Mouse (Mus musculus): Measurements from ENCODE around the gene Gm11213. TPM values are rescaled to one million over a fixed set of nuclear protein-coding genes. Genes with fewer than 3 reads are reported as not detected.

Gene Gm11213
- polyA plus RNA-seq, 1 experiment from 2014 or later: not detected

DNA sequence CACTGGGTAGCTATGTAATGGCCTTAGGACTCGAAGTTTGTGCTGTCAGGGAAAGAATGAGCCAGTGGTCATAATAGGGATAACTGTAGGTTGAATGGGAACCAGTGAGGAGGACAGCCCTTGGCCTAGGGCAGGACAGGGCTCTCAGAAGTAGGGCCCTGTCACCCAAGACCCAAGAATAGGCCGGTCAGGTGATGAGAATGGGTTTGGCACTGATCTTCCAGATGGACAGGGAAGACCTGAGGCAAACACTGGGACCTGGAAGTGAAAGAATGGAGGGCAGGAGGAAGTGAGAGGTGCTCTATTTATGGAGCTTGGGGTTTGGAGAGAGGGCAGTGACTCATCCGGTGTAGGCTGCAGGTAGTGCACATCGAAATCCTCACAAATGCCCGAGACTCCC is 48.4 kb downstream of the Gm11213 start:
- H3K4me2 ChIP-seq (replicated peaks): 0 out of 2 replicates have a peak overlapping the region, but pooled peaks have one; percentile 82
- H3K9ac ChIP-seq: no peak overlapping the region
- ATAC-seq: no peak
- 65% methylated on average over 5 of the region's 5 CpGs for WGBS
- H3K4me3 ChIP-seq (replicated peaks): no peak overlapping the region
- peak overlapping the region; percentile 11; the same call in 1 of the 2 replicates for H3K27ac ChIP-seq
- H3K9me3 ChIP-seq: no peaks in the 10 kb centered on the region
- H3K27me3 ChIP-seq (replicated peaks): no peaks in the 10 kb centered on the region
- H3K36me3 ChIP-seq: peaks cover 11% of the 10 kb centered on the region; the same call in 1 of the 2 replicates
- H3K4me1 ChIP-seq (replicated peaks): peaks cover 40% of the 10 kb centered on the region

DNA sequence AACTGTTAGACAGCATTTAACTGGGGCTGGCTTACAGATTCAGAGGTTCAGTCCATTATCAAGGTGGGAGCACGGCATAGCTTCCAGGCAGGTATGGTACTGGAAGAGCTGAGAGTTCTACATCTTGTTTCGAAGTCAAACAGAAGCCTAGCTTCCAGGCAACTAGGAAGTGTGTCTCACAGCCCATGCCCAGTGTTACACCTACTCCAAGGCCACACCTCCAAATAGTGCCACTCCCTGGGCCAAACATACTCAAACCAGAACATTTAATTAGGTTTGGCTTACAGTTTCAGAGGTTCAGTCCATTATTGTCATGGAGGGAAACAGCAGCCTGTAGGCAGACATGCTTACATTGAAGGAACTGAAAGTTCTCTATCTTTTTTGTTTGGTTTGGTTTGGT is 50.0 kb downstream of the Gm11213 start:
- Histone ChIP-seq H3K4me2 (replicated peaks) (no peak overlapping the region), H3K27ac (no peak overlapping the region), H3K4me1 (replicated peaks) (peaks cover 28% of the 10 kb centered on the region; the same call in 1 of the 2 replicates), H3K9ac (no peak overlapping the region), H3K36me3 (peaks cover 21% of the 10 kb centered on the region; the same call in 1 of the 2 replicates), H3K4me3 (replicated peaks) (no peak overlapping the region), H3K27me3 (replicated peaks) (no peaks in the 10 kb centered on the region), H3K9me3 (no peaks in the 10 kb centered on the region)
- 86% methylated on average over 2 of the region's 2 CpGs for whole genome bisulfite sequencing
- ATAC-seq: no peak

DNA sequence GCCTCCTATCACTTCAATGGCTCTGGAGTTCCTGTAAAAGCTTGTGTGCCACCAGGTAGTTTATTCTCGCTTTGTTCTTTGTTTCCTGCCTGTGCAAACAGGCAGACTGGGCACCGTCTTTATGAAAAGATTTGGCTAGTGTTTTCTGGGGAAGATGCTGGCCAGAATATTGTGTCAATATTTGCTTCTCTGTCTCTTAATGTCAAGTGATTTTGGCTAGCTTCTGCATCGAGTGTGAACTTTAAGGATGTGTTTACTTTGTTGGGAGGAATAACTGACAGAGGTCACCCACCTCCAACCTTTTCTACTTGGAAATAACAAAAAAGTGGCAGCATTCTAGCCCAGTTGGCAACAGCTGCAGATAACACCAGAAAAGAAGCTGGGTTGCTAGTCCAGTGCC is 50.4 kb downstream of the Gm11213 start:
- no peak overlapping the region for H3K4me3 ChIP-seq (replicated peaks)
- ATAC-seq: no peak
- peaks cover 22% of the 10 kb centered on the region; the same call in 1 of the 2 replicates for H3K36me3 ChIP-seq

DNA sequence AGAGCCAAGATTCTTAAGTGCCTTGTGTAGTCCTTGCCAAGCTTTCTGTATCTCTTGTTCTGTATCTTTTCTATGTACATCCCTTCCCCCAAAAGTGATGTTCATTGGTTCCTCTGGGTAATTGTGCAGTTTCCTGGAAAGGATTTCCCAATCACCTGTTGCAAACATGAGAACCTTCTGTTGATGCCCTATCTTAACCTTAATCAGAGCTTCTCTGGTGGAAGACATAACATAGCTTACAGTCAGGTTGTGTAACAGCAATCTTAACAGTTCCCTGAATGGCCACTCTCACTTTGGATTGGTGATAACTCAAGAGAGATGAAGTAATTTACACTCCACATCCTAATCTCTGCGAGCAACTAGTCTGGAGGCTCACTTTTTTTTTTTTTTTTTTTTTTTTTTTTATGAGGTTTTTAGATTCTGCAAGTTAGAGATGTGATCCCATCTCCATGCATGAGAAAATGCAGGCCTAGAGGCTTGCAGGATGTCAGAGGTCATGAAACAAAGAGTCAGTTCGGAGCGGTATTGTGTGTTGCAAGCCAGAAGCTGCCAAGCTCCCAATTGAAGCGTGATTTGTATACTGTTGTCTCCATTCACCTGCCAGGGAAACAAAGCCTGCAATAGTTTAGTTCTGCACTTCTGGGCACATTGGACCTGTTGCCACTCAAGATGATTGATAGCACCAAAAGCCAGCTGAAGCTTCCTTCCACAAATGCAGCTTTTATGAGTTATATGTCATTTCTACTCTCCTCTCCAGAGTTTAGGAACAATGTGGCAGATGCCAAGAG is 51.1 kb downstream of the Gm11213 start:
- Histone ChIP-seq H3K27ac (no peak overlapping the region), H3K27me3 (replicated peaks) (no peaks in the 10 kb centered on the region), H3K9me3 (no peaks in the 10 kb centered on the region), H3K4me1 (replicated peaks) (peaks cover 17% of the 10 kb centered on the region; the same call in 1 of the 2 replicates), H3K9ac (no peak overlapping the region), H3K4me2 (replicated peaks) (no peak overlapping the region), H3K36me3 (peaks cover 26% of the 10 kb centered on the region), H3K4me3 (replicated peaks) (no peak overlapping the region)
- ATAC-seq: no peak
- 61% methylated on average over 4 of the region's 4 CpGs for WGBS

More for the DNA sequence above, 50.4 kb downstream of the Gm11213 start:
- H3K4me1 ChIP-seq (replicated peaks): peaks cover 23% of the 10 kb centered on the region; the same call in 1 of the 2 replicates
- H3K9ac ChIP-seq: no peak overlapping the region
- H3K27ac ChIP-seq: no peak overlapping the region
- H3K4me2 ChIP-seq (replicated peaks): no peak overlapping the region
- H3K9me3 ChIP-seq: no peaks in the 10 kb centered on the region
- H3K27me3 ChIP-seq (replicated peaks): no peaks in the 10 kb centered on the region
- 39% methylated on average over 3 of the region's 3 CpGs for WGBS

DNA sequence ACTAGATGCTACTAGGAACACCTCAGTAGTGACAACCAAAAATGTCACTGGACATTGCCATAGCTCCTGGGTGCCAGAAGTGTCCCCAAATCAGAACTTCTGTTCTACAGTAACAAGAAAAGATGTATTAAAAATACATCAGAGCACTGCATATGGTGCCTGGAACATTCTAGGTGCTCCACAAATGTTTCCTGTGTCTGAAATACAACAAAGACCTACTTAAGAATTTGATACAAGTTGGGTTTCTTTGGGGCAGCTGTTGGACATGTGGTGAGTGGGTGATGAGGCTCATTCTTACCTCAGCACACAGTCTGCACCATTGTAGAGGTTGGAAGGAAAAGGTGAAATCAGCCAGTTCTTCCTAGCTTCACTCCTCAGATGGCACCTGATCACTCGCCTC is 52.2 kb downstream of the Gm11213 start:
- H3K36me3 ChIP-seq: peaks cover 29% of the 10 kb centered on the region
- no peaks in the 10 kb centered on the region for H3K9me3 ChIP-seq
- H3K27ac ChIP-seq: no peak overlapping the region
- no peak overlapping the region for H3K4me2 ChIP-seq (replicated peaks)
- H3K9ac ChIP-seq: no peak overlapping the region
- 97% methylated on average over 1 of the region's 1 CpGs for WGBS
- ATAC-seq: no peak
- no peak overlapping the region for H3K4me3 ChIP-seq (replicated peaks)
- H3K4me1 ChIP-seq (replicated peaks): peaks cover 16% of the 10 kb centered on the region; the same call in 1 of the 2 replicates
- H3K27me3 ChIP-seq (replicated peaks): no peaks in the 10 kb centered on the region

DNA sequence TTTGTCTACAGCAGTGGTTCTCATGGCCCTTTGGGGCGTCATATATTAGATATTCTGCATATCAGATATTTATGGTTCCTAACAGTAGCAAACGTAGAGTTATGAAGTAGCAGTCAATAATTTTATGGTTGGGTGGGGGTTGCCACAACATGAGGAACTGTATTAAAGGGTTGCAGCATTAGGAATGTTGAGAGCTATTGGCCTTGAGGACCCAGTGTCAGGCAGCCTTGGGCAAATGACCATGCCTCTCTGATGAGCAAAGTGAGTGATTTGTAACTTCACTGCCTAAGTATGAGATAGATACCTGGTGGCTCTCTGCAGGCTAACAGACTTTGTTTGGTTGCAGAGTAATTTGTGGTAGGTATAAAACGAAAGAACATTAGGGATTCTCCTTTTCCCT is 54.2 kb downstream of the Gm11213 start:
- H3K9me3 ChIP-seq: no peaks in the 10 kb centered on the region

DNA sequence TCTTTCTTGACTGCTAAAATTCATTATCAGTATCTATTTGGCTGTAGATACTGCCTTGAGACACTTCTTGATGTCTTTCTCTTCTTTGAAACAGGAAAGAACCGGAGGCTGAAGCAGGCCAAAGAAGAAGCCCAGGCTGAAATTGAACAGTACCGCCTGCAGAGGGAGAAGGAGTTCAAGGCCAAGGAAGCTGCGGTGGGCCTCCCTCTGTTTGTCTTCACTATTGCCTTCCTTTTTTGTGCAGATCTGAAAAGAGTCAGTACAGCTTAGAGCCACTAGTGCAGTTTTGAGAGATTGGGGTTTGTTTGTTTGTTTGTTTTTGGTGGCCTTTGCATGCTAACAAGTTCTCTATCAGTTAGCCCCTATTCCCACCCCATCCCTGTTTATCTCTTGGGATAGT is 56.6 kb downstream of the Gm11213 start:
- 70% methylated on average over 3 of the region's 3 CpGs for WGBS
- no peak for ATAC-seq
- Histone ChIP-seq H3K36me3 (peaks cover 29% of the 10 kb centered on the region), H3K4me3 (replicated peaks) (no peak overlapping the region), H3K9me3 (no peaks in the 10 kb centered on the region), H3K9ac (no peak overlapping the region), H3K27me3 (replicated peaks) (no peaks in the 10 kb centered on the region), H3K4me2 (replicated peaks) (no peak overlapping the region), H3K27ac (no peak overlapping the region), H3K4me1 (replicated peaks) (peaks cover 15% of the 10 kb centered on the region)

More for the DNA sequence above, 54.2 kb downstream of the Gm11213 start:
- 93% methylated on average over 3 of the region's 3 CpGs for WGBS
- peaks cover 7% of the 10 kb centered on the region for H3K4me1 ChIP-seq (replicated peaks)
- no peak overlapping the region for H3K4me3 ChIP-seq (replicated peaks)
- H3K27ac ChIP-seq: no peak overlapping the region
- no peaks in the 10 kb centered on the region for H3K27me3 ChIP-seq (replicated peaks)
- no peak overlapping the region for H3K9ac ChIP-seq
- no peak overlapping the region for H3K4me2 ChIP-seq (replicated peaks)
- peaks cover 29% of the 10 kb centered on the region for H3K36me3 ChIP-seq
- ATAC-seq: no peak

DNA sequence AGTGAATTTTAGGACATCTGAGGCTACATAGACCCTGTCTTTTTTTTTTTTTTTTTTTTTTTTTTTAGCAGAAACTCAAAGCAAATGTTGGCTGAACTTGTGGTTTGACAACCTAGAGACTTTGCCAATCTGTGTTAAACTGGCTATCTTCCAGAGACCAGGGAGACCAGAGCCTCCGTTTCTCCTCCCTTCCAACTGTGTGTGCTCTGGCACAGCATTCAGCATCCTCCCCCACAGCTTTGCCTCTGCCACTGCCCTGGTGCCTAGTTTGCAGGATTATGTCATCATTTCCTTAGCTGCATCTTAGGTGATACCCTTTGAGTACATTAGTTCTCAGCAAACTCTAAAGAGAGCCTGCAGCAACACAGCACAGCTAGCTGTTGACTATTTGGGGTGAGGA is 57.3 kb downstream of the Gm11213 start:
- 67% methylated on average over 1 of the region's 1 CpGs for WGBS
- Histone ChIP-seq H3K4me3 (replicated peaks) (no peak overlapping the region), H3K27ac (no peak overlapping the region), H3K9me3 (no peaks in the 10 kb centered on the region), H3K4me2 (replicated peaks) (no peak overlapping the region), H3K4me1 (replicated peaks) (peaks cover 15% of the 10 kb centered on the region), H3K27me3 (replicated peaks) (no peaks in the 10 kb centered on the region), H3K36me3 (peaks cover 29% of the 10 kb centered on the region), H3K9ac (no peak overlapping the region)
- ATAC-seq: no peak

Other genes starting within 250 kb of the Gm11213 start
- not detected in 2 replicates for gene Orm3, start 249.1 kb downstream of the Gm11213 start, polyA plus RNA-seq (2015; fragmentation: Nextera tagmentation; extraction: Ambion mirVana)
- not detected in 2 replicates for gene Orm2, start 242.8 kb downstream of the Gm11213 start, polyA plus RNA-seq (2015; fragmentation: Nextera tagmentation; extraction: Ambion mirVana)
- 5.6 and 6.5 TPM in 2 replicates for gene Akna, start 201.9 kb downstream of the Gm11213 start, polyA plus RNA-seq (2015; fragmentation: Nextera tagmentation; extraction: Ambion mirVana)
- 4.0 and 4.6 TPM in 2 replicates for gene Whrn, start 109.3 kb downstream of the Gm11213 start, polyA plus RNA-seq (2015; fragmentation: Nextera tagmentation; extraction: Ambion mirVana)
- 288 and 316 TPM in 2 replicates for gene Atp6v1g1, start 60.5 kb downstream of the Gm11213 start, polyA plus RNA-seq (2015; fragmentation: Nextera tagmentation; extraction: Ambion mirVana)
- 12.8 and 14.0 TPM in 2 replicates for gene Tmem268, start 46.5 kb downstream of the Gm11213 start, polyA plus RNA-seq (2015; fragmentation: Nextera tagmentation; extraction: Ambion mirVana)
- not detected in 2 replicates for gene Tex48, start 17.2 kb upstream of the Gm11213 start, polyA plus RNA-seq (2015; fragmentation: Nextera tagmentation; extraction: Ambion mirVana)
- gene Gm11214, start 58.1 kb upstream of the Gm11213 start, polyA plus RNA-seq (2015; fragmentation: Nextera tagmentation; extraction: Ambion mirVana): not detected in 2 replicates
- gene Tnfsf15, start 139.9 kb upstream of the Gm11213 start, polyA plus RNA-seq (2015; fragmentation: Nextera tagmentation; extraction: Ambion mirVana): 0.16 and 0.28 TPM in 2 replicates